Mouse (Mus musculus) midbrain, embryonic 16.5 days (tissue): Measurements from ENCODE around the gene Olfr742. TPM values are rescaled to one million over a fixed set of nuclear protein-coding genes. Genes with fewer than 3 reads are reported as not detected.

Experiments used
- ATAC-seq: fragments of 200-750 bp; cut with Nextera tagmentation; 2 replicates; pipeline ENCODE4 v1.8.0; 2017; ENCODE audit warnings: moderate TSS enrichment
- H3K27ac ChIP-seq: fragments of 300-500 bp; sonication (generic); 2 replicates; pipeline ENCODE4 v1.5.1; 2014; ENCODE audit warnings: mild to moderate bottlenecking, low read length, mixed read lengths
- H3K27me3 ChIP-seq: fragments of 300-500 bp; sonication (generic); 2 replicates; pipeline ENCODE4 v1.6.1; 2014; ENCODE audit warnings: low read depth, low read length, mixed read lengths; ENCODE audit not compliant: control insufficient read depth, insufficient read depth
- H3K36me3 ChIP-seq: fragments of 300-500 bp; sonication (generic); 2 replicates; pipeline ENCODE4 v1.6.1; 2014; ENCODE audit warnings: mild to moderate bottlenecking, low read length, moderate library complexity, mixed read lengths; ENCODE audit not compliant: control insufficient read depth, insufficient read depth
- H3K4me1 ChIP-seq: fragments of 300-500 bp; sonication (generic); 2 replicates; pipeline ENCODE4 v1.6.1; 2014; ENCODE audit warnings: mild to moderate bottlenecking, low read length, mixed read lengths; ENCODE audit not compliant: control insufficient read depth, insufficient read depth
- H3K4me2 ChIP-seq: fragments of 300-500 bp; sonication (generic); 2 replicates; pipeline ENCODE4 v1.6.1; 2014; ENCODE audit warnings: mild to moderate bottlenecking, low read length, mixed read lengths
- H3K4me3 ChIP-seq: fragments of 300-500 bp; sonication (generic); 2 replicates; pipeline ENCODE4 v1.5.1; 2014; ENCODE audit warnings: low read depth, mild to moderate bottlenecking, low read length, moderate library complexity, mixed read lengths
- H3K9ac ChIP-seq: fragments of 300-500 bp; sonication (generic); 2 replicates; pipeline ENCODE4 v1.6.1; 2014; ENCODE audit warnings: low read depth, low read length, mixed read lengths
- H3K9me3 ChIP-seq: fragments of 300-500 bp; sonication (generic); replicated peaks from 2 replicates; pipeline ENCODE4 v1.6.1; 2014; ENCODE audit warnings: mild to moderate bottlenecking, low read length, mixed read lengths; ENCODE audit not compliant: control insufficient read depth, poor library complexity, severe bottlenecking
- WGBS: fragments of 180-500 bp; shearing (Covaris S2); extraction: QIAGEN DNeasy Blood & Tissue Kit; methylation state at CpG from one replicate; pipeline ENCODE4 v1.1.7; 2014; 5-methylcytosine and 5-hydroxymethylcytosine counted together
- polyA plus RNA-seq: library from polyadenylated mRNA; unstranded; fragments of >200 nt; fragmentation: Nextera tagmentation; extraction: Ambion mirVana; gene quantifications from 2 replicates; pipeline ENCODE4 v1.2.1, GENCODE M21; 2015

The Olfr742 gene
- polyA plus RNA-seq, result not detected in 2 replicates

GRCm38 (mm10) chr14:50503300-50503699 is at the start of gene Olfr742:
TSS of gene Olfr742 (plus strand) at chr14:50503600.
- no peak within 1 kb of the TSS for H3K4me3 ChIP-seq
- no peak for ATAC-seq
- no peak within 1 kb of the TSS for H3K27ac ChIP-seq
- no peak within 1 kb of the TSS for H3K4me2 ChIP-seq
- H3K36me3 ChIP-seq, result no peaks in the 10 kb centered on the region
- no peaks in the 10 kb centered on the region for H3K27me3 ChIP-seq
- no peaks in the 10 kb centered on the region for H3K9me3 ChIP-seq
- no peak within 1 kb of the TSS for H3K9ac ChIP-seq
- no peaks in the 10 kb centered on the region for H3K4me1 ChIP-seq
- WGBS, result 60% methylated on average over 2 of the region's 2 CpGs

- H3K4me2 ChIP-seq, result no peak within 1 kb of the TSS
- no peak for ATAC-seq
Measured at GRCm38 (mm10) chr14:50472438-50472837, 31.0 kb upstream of the Olfr742 start, which contains the start of gene Olfr741. TSS of gene Olfr741 (plus strand) at chr14:50472738.

DNA sequence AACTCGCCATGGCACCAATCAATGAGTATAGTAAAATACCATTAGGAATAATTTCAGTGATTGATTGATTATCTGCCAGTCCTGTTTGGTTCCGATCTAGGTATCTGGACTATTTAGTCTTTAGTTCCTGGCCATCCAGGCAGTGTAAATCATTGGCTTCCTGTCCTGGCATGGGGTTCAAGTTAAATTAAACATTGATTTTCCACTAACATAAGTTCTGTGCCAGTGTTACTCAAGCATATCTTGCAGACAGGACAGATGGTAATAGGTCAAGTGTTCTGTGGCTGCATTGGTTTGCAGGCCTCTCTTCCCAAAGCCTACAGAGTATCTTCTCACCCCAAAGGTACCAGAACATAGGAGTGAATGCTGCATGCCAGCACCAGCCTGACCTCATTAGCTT is 25.0 kb upstream of the Olfr742 start:
- no peak overlapping the region for H3K4me2 ChIP-seq
- no peak overlapping the region for H3K4me3 ChIP-seq
- H3K9me3 ChIP-seq, result no peaks in the 10 kb centered on the region
- no peak overlapping the region for H3K9ac ChIP-seq
- no peaks in the 10 kb centered on the region for H3K27me3 ChIP-seq
- 85% methylated on average over 2 of the region's 2 CpGs for WGBS
- no peaks in the 10 kb centered on the region for H3K36me3 ChIP-seq
- H3K27ac ChIP-seq, result no peak overlapping the region
- H3K4me1 ChIP-seq, result no peaks in the 10 kb centered on the region
- ATAC-seq, result no peak

More at GRCm38 (mm10) chr14:50472438-50472837, 31.0 kb upstream of the Olfr742 start, which contains the start of gene Olfr741:
- 70% methylated on average over 2 of the region's 2 CpGs for WGBS
- no peaks in the 10 kb centered on the region for H3K9me3 ChIP-seq
- H3K9ac ChIP-seq, result no peak within 1 kb of the TSS
- H3K4me1 ChIP-seq, result no peaks in the 10 kb centered on the region
- H3K4me3 ChIP-seq, result no peak within 1 kb of the TSS
- no peaks in the 10 kb centered on the region for H3K27me3 ChIP-seq
- H3K36me3 ChIP-seq, result no peaks in the 10 kb centered on the region
- H3K27ac ChIP-seq, result no peak within 1 kb of the TSS

GRCm38 (mm10) chr14:50521539-50521938 is 18.1 kb downstream of the Olfr742 start, which contains the start of gene Olfr743:
TSS of gene Olfr743 (plus strand) at chr14:50521839.
- Histone ChIP-seq H3K4me1 (no peaks in the 10 kb centered on the region), H3K27ac (no peak within 1 kb of the TSS), H3K4me3 (no peak within 1 kb of the TSS), H3K4me2 (no peak within 1 kb of the TSS), H3K9ac (no peak within 1 kb of the TSS), H3K36me3 (no peaks in the 10 kb centered on the region), H3K27me3 (no peaks in the 10 kb centered on the region), H3K9me3 (no peaks in the 10 kb centered on the region)
- no peak for ATAC-seq

DNA sequence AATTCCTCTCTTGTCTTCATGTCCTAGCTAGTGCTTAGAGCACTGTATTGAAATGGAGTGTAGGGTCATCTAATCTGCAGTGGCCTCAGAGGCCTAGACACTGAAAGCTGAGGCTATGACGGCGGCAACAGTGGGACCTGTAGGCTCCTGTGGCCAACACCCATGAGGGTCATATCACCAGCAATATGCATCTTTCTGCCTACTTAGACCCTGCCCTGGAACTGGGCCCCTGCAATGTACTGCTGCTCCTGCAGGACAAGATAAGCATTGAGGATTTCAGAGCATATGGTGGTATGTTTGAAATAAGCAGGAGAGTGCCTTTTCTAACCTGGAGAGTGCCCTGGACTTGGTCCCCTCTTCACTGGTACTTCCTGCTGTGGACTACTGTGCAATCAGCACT is 49.3 kb downstream of the Olfr742 start:
- no peak overlapping the region for H3K9ac ChIP-seq
- no peaks in the 10 kb centered on the region for H3K4me1 ChIP-seq
- 95% methylated on average over 2 of the region's 2 CpGs for WGBS
- no peak for ATAC-seq
- H3K27me3 ChIP-seq, result no peaks in the 10 kb centered on the region
- no peak overlapping the region for H3K4me3 ChIP-seq
- H3K27ac ChIP-seq, result no peak overlapping the region
- no peak overlapping the region for H3K4me2 ChIP-seq
- no peaks in the 10 kb centered on the region for H3K36me3 ChIP-seq
- H3K9me3 ChIP-seq, result 0 out of 2 replicates have a peak, but pooled peaks cover 2% of the 10 kb centered on the region

Other genes with a start within 250 kb of the Olfr742 start
- gene Olfr732, start 219.4 kb upstream of the Olfr742 start, polyA plus RNA-seq, result not detected in 2 replicates
- gene Olfr733, start 202.1 kb upstream of the Olfr742 start, polyA plus RNA-seq, result not detected in 2 replicates
- gene Olfr734, start 176.8 kb upstream of the Olfr742 start, polyA plus RNA-seq, result not detected in 2 replicates
- not detected in 2 replicates for gene Olfr735, start 154.7 kb upstream of the Olfr742 start, polyA plus RNA-seq
- gene Tlr11, start 145.7 kb upstream of the Olfr742 start, polyA plus RNA-seq, result not detected in 2 replicates
- gene Olfr736, start 122.4 kb upstream of the Olfr742 start, polyA plus RNA-seq, result not detected in 2 replicates
- gene Olfr738, start 96.0 kb upstream of the Olfr742 start, polyA plus RNA-seq, result not detected in 2 replicates
- gene Olfr739, start 85.0 kb upstream of the Olfr742 start, polyA plus RNA-seq, result not detected in 2 replicates
- not detected in 2 replicates for gene Olfr740, start 58.1 kb upstream of the Olfr742 start, polyA plus RNA-seq
- not detected in 2 replicates for gene Olfr741, start 30.9 kb upstream of the Olfr742 start, polyA plus RNA-seq
- not detected in 2 replicates for gene Olfr743, start 18.2 kb downstream of the Olfr742 start, polyA plus RNA-seq
- gene Olfr744, start 111.3 kb downstream of the Olfr742 start, polyA plus RNA-seq, result not detected in 2 replicates
- gene Olfr745, start 135.8 kb downstream of the Olfr742 start, polyA plus RNA-seq, result not detected in 2 replicates
- not detected in 2 replicates for gene Olfr746, start 143.5 kb downstream of the Olfr742 start, polyA plus RNA-seq
- gene Olfr747, start 189.6 kb downstream of the Olfr742 start, polyA plus RNA-seq, result not detected in 2 replicates
- gene Olfr748, start 203.8 kb downstream of the Olfr742 start, polyA plus RNA-seq, result not detected in 2 replicates
- not detected in 2 replicates for gene Olfr749, start 241.5 kb downstream of the Olfr742 start, polyA plus RNA-seq